Mouse (Mus musculus): Measurements from ENCODE around the gene Snip1.

DNA sequence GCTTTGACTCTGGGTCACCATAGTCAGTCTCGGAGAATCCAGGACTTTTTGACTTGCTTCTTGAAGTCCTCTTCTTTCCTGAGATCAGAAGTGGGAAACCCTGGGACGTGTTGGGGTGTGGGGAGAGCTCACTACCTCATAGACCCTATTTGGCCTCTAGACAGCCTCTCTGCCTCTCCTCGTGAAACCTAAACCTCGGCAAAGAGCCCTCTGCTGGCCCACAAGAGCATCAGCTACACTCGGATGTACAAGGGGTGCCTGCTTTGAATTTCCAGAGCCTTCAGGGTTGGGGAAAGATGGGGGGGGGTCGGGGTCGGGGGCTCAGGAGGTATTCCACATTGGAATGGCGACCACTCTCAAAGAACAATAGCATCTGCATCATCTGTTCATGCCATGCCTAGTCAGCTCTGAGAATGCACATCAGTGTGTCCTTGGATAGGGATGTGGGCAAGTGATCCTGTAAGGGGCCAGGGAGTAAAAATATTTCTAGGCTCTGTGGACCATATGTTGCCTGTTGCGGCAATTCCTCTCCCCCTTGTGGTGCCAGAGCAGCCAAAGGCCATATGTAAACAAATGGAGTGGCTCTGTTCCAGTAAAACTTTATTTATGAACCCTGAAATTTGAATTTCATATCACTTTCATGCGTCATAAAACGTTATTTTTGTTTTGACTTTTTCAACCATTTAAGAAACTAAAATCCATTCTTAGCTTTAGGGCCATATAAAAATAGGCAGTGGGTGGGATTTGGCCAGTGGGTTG lies 45.5 kb upstream of the Snip1 start:
- TF ChIP-seq GATA1 (IDR thresholded peaks at IDR 0.05; ENCODE audit: borderline replicate concordance, low read length): no peak
- TF ChIP-seq FLI1 (IDR thresholded peaks at IDR 0.05; ENCODE audit: low read length): no peak
